Mouse (Mus musculus): Measurements from ENCODE around the gene Fto.

The Fto gene

DNA sequence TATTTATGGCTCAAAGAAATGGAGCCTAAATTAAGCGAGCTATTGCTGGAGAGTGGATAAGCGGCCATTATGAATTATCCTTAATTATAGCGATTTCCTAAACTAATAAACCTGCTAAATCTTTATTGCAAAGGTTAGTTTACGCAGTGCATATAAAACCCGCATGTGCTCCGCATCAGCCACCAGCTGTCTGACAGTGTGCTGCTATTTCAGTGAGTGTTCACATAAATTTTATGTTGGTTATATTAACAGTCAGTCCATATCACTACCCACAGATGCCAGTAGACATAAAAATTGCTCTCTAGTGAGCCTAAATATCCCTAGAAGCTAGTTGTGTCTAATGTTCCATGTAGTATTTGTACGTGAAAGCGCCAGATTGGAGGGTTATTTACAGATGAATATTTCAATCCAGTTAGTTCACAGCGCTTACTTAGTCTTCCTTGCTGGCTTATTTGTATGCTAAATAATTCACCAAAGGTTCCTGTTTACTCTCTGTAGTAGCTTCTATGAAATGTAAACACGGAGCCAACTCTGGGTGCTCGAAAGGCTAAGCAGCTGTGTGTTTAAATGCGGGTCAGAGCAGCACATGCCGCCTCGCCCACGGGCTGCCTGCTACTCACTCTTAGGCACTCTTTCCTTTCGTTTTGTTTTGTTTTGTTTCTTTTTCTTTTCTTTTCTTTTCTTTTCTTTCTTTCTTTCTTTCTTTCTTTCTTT lies 317.2 kb downstream of the Fto start:
- no peak for DNase-seq

DNA sequence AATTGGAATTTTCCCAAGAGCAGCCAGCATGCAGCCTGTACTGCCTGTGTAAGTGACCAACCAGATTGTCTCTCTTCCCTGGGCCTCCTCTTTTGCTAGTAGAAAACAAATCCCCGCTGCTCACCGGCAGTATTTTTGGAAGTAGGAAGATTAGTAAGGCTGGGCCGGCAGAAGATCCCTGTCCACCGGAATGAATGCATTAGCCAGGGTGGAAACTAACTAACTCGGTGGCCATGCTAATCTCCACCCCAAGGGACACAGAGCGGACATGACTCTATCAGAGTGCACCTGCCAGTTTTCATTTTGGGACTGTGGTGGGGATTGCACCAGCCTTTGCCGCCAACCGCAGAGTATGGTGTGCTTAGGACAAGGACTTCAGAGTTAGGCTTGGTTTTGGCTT lies 319.1 kb downstream of the Fto start:
- no peak for DNase-seq

DNA sequence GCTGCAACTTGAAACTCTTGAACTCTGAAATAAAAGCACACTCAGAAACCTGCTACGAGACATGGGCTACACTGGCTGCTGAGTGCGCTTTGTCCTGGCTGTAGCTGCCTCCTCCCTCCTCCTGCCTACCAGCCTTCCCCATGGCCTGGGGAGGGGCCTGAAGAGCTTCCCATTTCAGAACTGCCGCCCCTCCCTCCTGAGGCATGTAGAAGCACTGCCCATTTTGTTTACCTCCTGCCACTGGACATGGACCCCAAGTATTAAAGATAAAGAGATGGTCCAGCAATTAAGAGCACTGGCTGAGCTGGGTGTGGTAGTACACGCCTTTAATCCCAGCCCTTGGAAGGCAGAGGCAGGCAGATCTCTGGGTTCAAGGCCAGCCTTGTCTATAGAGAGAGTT lies 322.1 kb downstream of the Fto start:
- no peak for DNase-seq

DNA sequence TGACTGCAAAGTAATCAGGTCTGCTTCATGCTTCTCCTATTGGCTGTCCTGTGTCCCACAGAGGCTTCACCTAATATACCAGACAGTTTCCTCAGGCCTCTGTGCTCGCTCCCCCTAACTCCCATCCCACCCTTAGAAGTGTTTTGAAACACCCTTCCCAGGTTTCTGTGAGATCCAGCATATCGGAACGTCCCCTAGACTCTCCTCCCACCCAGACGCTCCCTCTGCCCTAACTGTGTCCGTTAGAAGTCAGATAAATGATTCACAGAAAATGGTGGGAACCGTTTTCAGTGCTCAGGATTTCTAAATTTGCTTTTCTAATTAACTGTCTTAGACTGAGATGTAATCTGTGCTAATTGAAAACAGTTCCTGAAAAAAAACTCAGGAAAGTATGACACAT lies 323.6 kb downstream of the Fto start:
- no peak for DNase-seq

DNA sequence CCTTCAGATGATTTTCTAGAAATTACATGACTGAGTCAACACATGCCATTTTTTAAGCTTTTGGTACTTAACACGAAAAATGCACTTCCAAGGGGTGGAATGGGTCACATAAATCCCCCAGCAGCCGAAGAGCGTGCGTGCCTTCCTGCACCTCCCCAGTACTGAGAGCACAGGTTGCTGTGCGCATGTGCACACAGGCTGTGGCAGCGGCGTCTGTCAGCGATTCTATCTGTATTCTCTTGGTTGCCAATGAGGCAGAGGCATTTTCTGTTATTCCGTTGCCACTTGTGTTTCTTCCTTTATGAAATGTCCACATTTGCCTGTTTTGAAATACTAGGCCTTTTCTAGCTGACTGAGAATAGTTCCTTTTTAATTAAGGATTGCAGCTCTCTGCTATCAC lies 324.4 kb downstream of the Fto start:
- no peak for DNase-seq

DNA sequence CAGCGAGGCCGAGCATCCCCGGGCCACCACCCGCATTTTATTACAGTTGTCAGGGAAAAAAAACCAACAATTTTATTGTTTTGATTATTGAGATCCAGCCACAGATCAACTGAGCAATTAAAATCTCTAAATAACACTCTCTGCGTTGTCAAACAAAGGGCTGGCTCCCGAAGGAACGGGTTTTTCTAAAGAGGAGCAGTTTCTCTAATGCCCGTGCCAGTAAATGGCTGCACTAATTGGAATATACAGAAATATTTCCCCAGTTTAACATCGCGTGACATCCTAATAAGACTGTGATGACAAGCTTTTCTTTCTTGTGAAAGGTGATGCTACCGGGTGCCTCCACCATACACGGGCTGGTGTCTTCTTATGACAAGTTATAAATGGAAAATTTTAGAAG lies 324.9 kb downstream of the Fto start:
- no peak for DNase-seq

DNA sequence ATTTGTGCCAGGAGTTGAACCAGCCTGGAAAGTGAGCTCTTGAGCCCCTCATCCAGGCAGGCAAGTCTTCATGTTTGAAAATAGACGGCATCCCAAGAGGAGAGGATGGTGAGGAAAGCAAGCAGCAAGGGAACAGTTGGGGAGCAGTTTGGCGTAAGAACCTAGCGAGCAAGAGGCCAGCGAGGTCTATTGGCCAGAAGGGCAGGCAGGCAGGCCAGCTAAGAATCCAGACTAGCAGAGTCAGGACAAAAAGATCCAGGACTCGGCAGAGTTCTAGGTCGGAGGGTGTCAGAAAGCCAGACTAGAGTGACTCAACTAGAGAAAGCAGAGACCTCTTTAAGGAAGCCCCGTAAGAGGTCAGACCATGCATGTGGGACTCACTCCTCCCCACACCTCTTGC lies 327.1 kb downstream of the Fto start:
- DNase-seq: no peak

DNA sequence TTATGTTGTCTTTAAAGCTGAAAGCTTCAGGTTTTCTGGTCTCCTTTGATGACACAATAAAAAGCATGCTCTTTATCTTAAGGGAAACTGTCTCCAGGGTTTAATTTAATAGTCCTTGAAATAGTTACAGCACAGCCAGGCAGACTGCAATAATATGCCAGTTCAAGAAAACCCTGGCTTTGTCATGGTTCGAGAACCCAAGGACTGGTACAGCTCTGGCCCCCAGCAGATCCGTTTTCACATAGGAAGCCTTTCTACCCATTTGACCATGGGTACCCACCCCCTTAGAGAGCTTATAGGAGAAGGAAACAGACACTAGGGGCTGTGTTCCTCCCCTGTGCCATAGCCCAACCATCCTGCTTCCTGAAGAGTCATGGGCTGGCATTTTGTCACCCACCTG lies 332.2 kb downstream of the Fto start:
- no peak for DNase-seq

DNA sequence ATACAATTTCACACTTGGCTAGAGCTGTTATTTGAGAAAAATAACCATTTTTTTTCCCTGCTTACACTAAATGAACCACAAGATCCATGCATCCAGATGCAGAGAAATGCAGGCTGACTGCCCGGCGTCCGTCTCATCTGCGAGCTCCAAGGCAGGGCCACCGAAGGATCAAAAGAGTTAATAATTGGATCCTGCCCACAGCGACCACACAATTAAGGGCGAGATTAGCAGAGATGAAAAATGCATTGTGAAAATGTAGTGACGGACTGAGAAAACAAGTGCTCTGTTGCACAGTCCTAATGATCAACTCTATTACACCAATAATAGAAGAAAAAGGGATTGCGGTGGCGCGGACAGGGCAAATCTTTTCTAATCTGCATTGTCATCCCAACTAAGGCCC lies 334.6 kb downstream of the Fto start:
- DNase-seq: no peak

DNA sequence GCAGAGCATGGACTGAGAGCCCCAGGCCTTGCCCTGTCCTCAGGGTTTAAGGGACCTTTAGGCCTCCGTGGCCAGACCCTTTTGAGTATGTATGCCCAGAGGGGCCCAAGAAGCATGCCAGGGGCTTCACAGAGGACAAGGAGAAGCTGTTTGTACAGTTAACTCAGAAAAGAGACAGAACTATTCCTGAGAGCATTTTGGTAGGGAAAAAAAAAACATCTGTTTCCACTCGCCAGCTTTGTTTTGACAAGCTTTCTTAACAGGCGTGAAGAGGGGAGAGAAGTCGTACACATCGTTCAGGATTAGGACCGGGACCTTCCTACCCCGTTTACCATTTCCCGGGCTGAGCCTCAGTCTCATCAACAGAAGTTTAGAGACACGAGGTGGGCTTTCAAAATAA lies 335.5 kb downstream of the Fto start:
- DNase-seq: no peak

DNA sequence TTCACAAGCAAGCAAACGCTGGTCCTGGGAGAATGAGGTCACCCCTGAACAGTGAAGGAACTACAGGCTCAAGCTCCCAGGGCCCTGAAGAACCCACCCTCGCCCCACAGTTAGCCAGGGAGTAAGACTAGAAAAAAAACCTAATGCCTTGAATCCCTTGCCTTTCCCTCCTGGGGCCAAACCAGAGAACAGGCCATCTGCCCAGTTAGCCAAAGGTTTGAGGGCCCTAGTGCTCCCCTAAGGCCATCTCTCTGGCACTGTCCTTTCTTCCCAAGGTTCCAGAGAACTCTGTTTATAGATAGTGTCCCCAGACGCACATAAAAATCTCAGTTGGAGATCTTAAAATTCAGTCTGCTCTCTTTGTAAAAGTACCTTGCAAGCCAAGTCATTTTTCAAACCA lies 340.2 kb downstream of the Fto start:
- no peak for DNase-seq

DNA sequence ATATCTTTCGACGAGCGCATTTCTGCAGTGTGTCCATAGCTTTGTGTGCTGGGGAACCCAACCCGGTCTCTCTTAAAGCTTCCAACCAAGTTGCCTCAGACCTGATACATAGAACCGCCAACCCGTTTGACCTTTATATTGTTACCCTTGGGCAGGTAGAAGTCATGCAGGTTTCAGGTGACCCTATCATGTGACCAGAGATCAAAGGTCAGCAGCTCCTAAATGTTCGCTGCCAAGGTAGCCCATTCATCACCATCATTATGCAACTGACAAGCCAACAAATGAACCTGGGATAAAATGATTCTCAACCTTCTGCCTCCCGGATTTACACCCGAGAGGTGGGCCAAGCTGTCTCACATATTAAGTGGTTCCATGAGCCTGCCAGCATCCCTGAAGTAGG lies 344.1 kb downstream of the Fto start:
- DNase-seq: no peak

DNA sequence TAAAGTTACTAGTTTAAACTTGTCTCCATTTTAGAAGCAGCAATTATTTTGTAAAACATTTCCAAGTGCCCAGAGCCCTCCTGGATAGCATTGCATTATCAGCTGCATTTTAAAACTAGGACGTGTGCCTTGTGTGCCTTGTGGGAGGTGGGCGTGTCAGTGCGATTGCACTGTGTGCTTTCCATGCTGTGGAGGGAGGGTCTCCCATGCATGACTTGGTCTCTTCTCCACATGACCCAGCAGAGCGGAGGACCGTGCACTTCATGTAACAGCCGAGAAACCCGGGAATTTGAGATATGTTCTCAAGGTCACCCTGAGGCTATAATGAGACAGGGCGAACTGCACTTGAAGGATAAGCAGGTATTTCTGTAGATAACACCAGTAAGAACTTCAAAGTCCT lies 347.6 kb downstream of the Fto start:
- DNase-seq: no peak

DNA sequence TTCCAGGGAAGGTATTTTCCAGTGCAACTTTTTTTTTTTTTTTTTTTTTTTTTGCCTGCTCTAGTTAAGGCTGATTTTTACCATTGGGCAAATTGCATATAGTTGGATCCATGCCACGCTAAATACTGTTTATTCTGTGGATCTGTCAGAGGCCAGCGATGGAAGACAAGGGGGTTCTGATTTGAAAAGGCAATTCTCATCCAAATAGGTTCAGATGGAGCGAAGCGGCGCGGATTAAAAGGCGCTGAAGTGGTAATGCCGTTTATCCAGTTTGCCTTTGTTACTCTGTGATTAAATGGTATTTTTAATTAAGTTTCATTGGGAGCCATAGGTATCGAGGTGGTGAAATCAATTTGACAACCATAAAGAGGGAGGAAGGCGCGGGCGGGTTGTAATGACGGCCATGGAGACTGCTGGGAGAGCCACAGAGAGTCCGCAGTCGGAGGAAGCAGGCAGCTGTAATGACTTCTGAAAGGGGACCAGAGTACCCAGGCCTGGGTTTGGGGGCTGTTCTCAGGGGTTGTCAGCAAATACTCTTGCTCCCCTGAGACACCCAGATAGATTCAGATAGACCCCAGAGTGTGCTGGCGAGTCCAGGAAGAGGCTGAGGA lies 356.2 kb downstream of the Fto start:
- no peak for DNase-seq

DNA sequence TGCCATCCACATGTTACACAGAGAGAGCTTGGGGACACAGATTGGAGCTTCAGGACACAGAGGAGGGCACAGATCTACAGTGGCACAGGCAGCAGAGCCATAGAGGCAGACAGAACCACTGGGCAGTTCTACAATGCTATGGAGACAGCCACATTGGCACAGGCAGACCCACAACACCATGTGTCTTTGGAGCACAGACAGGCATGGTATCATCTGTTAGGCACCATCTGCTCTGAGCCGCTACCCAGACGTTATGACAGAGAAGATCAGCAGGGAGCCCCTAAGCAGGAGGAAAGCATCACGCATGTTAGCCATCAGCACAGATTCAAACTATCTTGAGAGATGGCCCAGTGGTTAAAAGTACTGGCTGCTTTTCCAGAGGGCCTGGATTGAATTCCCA lies 363.6 kb downstream of the Fto start:
- DNase-seq: no peak

DNA sequence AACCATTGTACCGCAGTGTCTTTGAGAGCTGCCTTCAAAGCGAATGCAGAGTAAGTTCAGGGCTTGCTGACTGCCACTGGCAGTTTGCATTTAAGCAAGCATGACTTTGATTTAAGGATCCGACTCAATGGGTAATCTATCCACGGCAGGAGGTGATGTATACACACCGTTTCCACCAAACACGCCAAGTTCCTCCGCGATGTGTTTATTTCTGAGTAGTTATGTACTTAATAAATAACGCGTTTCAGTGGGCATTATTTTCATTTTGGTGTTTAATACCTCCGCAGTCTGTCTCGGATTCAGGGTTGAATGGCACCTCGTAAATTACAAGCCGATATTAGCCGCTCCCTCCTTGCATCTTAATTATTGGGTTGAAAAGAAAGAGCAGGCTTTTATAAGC lies 366.1 kb downstream of the Fto start:
- DNase-seq: no peak

DNA sequence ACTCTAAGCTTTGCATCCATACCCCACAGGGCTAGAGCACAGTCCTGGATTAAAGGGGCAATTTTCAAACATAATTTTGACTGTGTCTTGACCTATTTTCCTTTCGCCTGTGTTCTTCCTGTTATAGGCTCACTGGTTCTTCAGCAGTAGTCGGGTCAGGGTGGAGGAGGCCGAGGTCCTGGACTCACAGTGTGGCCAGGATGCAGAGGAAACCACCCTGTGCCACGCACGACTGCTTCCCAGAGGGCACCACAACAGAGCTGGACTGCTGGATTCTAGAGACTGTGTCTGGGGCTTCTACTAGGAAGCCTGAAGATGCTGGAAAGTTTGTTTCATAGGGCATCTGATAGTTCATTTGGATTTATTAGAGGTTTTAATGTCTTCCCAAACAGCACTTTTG lies 366.8 kb downstream of the Fto start:
- DNase-seq: no peak

DNA sequence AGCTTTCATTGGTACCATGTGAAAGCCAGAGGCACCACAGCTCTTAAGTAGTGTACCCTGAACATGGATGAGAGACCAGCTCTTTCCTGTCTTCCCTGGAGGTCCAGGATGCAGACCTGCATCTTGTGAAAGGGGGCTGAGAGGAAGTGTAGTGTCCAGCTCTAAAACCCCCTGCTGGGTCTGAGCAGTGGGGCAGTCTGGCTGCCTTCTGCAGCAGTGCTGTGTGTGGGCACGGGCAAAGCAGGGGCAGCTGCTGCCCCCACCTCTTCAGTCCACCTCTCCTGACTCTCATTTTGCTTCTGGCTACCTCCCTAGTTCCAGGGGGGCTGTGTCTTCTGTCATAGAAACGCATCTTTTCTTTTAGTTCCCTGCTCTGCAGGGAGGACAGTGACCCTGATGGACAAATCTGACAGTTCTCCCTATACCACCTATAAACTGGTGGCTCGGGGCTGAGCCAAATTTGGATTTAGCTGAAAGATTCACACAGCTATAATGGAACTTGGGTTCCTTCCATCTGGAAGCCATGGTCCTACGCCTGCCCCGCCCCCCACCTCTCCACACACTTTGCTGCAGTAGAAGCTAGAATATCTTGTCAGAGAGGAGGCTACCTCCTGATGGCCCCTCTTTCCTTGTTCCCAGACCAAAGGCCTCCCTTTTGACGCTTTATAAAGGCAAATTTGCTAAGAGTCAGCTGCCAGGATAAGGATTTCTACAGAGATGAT lies 371.4 kb downstream of the Fto start:
- no peak for DNase-seq

DNA sequence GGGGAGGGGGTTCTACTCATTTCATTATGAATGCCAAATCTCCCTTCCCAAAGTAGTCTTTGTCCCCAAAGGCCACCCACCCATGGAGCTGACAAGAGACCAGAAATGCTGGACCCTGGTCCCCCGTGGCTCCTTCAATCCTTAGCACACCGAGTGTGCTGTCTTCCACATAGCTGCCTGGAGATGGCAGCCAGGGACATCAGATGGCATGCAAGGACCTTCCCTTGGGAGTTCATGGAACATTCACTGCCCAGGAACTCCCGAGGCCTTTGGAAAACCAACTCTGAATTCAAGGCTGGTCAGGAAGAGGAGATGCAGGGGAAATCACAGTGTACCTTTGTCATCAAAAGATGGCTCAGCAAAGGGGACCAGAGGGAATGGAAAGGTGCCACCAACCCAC lies 372.1 kb downstream of the Fto start:
- DNase-seq: no peak

DNA sequence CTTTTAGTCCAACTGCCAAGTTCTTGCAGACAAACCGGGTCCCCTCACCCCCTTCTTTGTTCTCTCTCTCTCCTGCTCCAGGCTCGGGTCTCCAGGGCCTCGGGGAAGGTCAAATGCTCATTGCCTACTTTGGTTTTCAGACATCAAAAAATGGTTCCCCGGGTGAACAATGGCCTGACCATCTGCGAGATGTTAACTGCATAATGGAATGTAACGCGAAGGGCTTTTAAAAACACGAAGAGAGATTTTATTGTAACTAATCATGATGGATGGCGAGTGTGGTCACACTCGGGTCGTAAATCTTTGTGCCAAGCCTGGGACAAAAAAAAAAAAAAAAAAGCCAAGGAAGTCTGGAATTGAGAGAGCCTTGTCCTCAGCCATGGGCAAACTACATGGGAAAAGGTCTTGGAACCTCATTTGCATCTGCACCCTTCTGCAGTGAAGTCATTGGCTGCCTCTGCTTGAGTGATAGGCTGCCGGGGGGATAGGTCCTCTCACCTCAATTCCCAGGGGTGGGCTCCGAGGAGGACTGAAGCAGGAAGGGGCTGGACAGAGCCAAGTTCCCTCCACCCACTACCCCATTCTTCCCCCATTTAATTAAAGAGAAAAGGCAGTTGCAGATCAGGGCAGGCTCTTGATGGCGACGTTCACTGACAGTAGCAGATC lies 378.9 kb downstream of the Fto start:
- no peak for DNase-seq

DNA sequence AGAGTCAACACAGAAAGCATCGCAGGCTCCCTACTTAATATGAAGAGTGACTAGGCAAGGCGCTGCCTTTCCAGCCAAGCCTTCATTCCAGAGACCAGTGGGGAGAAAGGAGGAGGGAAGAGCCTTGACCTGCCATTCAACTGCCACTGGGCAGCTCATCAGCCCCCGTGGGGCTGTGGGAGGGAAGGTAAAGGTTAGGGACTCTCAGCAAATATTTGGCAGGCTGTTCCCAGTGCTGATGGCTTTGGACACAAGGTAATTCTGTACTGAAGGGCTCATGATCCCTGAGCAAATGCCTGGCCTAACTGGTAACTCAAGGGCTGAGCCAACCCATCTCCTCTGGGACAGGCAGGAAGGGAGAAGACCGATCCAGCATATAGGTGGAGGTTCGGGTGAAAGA lies 393.2 kb downstream of the Fto start:
- DNase-seq: no peak

DNA sequence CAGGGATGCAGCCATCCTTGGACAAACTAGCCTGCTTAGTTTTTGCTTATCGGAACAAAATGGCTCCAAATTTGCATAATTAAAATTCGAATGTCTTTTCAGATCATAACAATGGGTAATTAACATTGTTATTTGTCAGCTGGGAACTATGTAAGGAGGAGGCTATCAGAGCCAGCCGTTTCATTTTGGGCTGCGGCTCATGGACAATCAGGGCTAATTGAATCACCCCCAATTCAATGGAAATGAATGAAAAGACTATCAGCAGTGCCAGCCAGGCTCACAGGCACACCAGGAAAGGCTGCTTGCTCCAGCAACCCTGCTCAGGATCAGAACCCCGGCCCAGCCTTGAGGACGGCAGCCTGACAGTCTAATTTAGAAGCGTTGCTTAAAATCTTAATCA lies 395.3 kb downstream of the Fto start:
- DNase-seq: no peak

DNA sequence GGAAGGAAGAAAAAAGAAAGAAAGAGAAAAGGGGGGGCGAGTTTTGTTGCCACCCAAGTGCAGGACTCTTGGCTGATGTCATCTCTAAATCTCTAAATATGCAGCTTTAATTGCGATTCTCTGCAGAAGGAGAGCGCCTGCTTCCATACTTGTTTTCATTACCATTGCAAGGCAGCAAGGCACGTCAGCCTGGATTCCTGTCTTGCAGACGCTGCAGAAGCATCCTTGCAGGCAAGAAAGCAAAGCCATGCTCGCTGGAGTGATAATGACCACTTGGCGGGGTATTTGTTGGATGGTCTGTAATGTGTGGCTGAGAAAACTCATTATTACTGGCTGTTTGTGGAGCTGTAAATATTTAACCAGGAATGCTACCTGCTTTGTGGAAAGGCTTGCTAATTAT lies 396.4 kb downstream of the Fto start:
- DNase-seq: no peak

DNA sequence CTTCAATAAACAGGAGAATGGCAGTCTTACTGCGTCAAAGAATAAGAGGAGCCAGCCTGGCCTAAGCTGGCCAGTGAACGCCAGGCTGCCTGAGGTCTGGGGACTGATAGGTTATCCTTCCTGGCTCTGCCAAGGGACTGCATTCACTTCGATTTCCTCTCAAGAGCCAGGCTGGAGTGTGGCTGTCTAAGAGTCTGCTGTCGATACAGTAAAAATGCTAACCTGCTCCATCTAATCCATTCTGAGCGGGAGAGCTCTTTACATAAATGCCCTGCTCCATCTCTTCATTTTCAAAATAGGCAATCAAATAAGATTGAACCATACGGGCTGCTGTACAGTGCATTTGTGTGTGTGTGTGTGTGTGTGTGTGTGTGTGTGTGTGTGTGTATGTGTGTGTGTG lies 397.9 kb downstream of the Fto start:
- no peak for DNase-seq

Data from thymus, postnatal 4 days (tissue).